Mouse (Mus musculus) stomach, postnatal 0 days (tissue): ENCODE data around the gene Auh. TPM values are rescaled to one million over a fixed set of nuclear protein-coding genes. Genes with fewer than 3 reads are reported as not detected.

Experiments used
- ATAC-seq: fragments of 200-750 bp; cut with Nextera tagmentation; 2 replicates; pipeline ENCODE4 v1.8.0; 2017; ENCODE audit not compliant: low FRiP score, low TSS enrichment
- DNase-seq: peaks from one replicate; pipeline ENCODE4 v3.0.0-alpha.2; 2016; ENCODE audit warnings: low spot score
- H3K27ac ChIP-seq: fragments of 300-500 bp; sonication (generic); replicated peaks from 2 replicates; pipeline ENCODE4 v1.5.1; 2014; ENCODE audit warnings: mild to moderate bottlenecking, control low read depth
- H3K27me3 ChIP-seq: fragments of 300-500 bp; sonication (generic); 2 replicates; pipeline ENCODE4 v1.6.1; 2014; ENCODE audit warnings: low read length; ENCODE audit not compliant: control insufficient read depth, insufficient read depth
- H3K36me3 ChIP-seq: fragments of 300-500 bp; sonication (generic); 2 replicates; pipeline ENCODE4 v1.6.1; 2014; ENCODE audit warnings: low read length, mixed read lengths; ENCODE audit not compliant: control insufficient read depth, insufficient read depth
- H3K4me1 ChIP-seq: fragments of 300-500 bp; sonication (generic); replicated peaks from 2 replicates; pipeline ENCODE4 v1.6.1; 2014; ENCODE audit warnings: antibody characterized with exemption; ENCODE audit not compliant: control insufficient read depth, insufficient read depth
- H3K4me2 ChIP-seq: fragments of 300-500 bp; sonication (generic); replicated peaks from 2 replicates; pipeline ENCODE4 v1.6.1; 2014; ENCODE audit warnings: low read depth, mild to moderate bottlenecking, control low read depth, moderate library complexity
- H3K4me3 ChIP-seq: fragments of 300-500 bp; sonication (generic); 2 replicates; pipeline ENCODE4 v1.5.1; 2014; ENCODE audit warnings: low read depth, low read length, control low read depth
- H3K9ac ChIP-seq: fragments of 300-500 bp; sonication (generic); 2 replicates; pipeline ENCODE4 v1.6.1; 2014; ENCODE audit warnings: mild to moderate bottlenecking, low read length, control low read depth, mixed read lengths
- H3K9me3 ChIP-seq: fragments of 300-500 bp; sonication (generic); 2 replicates; pipeline ENCODE4 v1.6.1; 2016; ENCODE audit warnings: low read length; ENCODE audit not compliant: control insufficient read depth
- CTCF ChIP-seq: IDR thresholded peaks from 2 replicates; pipeline ENCODE4 v1.5.1; 2016; ENCODE audit warnings: antibody characterized with exemption, low read depth, mild to moderate bottlenecking, moderate library complexity
- EP300 ChIP-seq: optimal IDR thresholded peaks from 2 replicates; pipeline ENCODE3; 2016; ENCODE audit warnings: antibody characterized with exemption
- WGBS: fragments of 180-500 bp; shearing (Covaris S2); extraction: QIAGEN DNeasy Blood & Tissue Kit; methylation state at CpG from one replicate; pipeline ENCODE4 v1.1.7; 2014; 5-methylcytosine and 5-hydroxymethylcytosine counted together
- polyA plus RNA-seq: library from polyadenylated mRNA; unstranded; fragments of >200 nt; fragmentation: Nextera tagmentation; extraction: Ambion mirVana; gene quantifications from 2 replicates; pipeline ENCODE4 v1.2.1, GENCODE M21; 2015

Gene Auh
- polyA plus RNA-seq, 1 experiment from 2014 or later: 41.4 TPM

GRCm38 (mm10) chr13:52875541-52876325 lies 53.7 kb downstream of the Auh start:
- Histone ChIP-seq H3K36me3 (no peaks in the 10 kb centered on the region), H3K27ac (no peak overlapping the region), H3K4me2 (no peak overlapping the region), H3K4me3 (no peak overlapping the region), H3K9ac (no peak overlapping the region), H3K9me3 (no peaks in the 10 kb centered on the region), H3K27me3 (no peaks in the 10 kb centered on the region), H3K4me1 (no peaks in the 10 kb centered on the region)
- ATAC-seq (no peak), DNase-seq (no peak)
- no peak for TF ChIP-seq EP300
- no peak for TF ChIP-seq CTCF
- 79% methylated on average over 25 of the region's 25 CpGs for WGBS

GRCm38 (mm10) chr13:52875089-52875488 lies 54.4 kb downstream of the Auh start:
- no peak for DNase-seq
- no peak overlapping the region for H3K4me3 ChIP-seq
- no peak overlapping the region for H3K4me2 ChIP-seq
- H3K9me3 ChIP-seq: no peaks in the 10 kb centered on the region
- TF ChIP-seq EP300: no peak
- no peak for TF ChIP-seq CTCF
- no peak overlapping the region for H3K27ac ChIP-seq
- no peaks in the 10 kb centered on the region for H3K27me3 ChIP-seq
- no peak overlapping the region for H3K9ac ChIP-seq
- no peak for ATAC-seq
- H3K36me3 ChIP-seq: no peaks in the 10 kb centered on the region
- 56% methylated on average over 6 of the region's 6 CpGs for WGBS
- no peaks in the 10 kb centered on the region for H3K4me1 ChIP-seq

- Histone ChIP-seq H3K27me3 (no peaks in the 10 kb centered on the region), H3K36me3 (no peaks in the 10 kb centered on the region), H3K4me3 (no peak overlapping the region), H3K9me3 (no peaks in the 10 kb centered on the region), H3K27ac (no peak overlapping the region), H3K9ac (no peak overlapping the region), H3K4me1 (no peaks in the 10 kb centered on the region), H3K4me2 (no peak overlapping the region)
- DNase-seq (no peak), ATAC-seq (no peak)
- WGBS: 67% methylated on average over 6 of the region's 6 CpGs
- TF ChIP-seq CTCF: no peak
- no peak for TF ChIP-seq EP300
Measured at GRCm38 (mm10) chr13:52874338-52874737, 55.1 kb downstream of the Auh start.

- H3K4me3 ChIP-seq: no peak overlapping the region
- no peak for TF ChIP-seq EP300
- H3K4me1 ChIP-seq: no peaks in the 10 kb centered on the region
- H3K27me3 ChIP-seq: no peaks in the 10 kb centered on the region
- no peak for DNase-seq
- no peaks in the 10 kb centered on the region for H3K36me3 ChIP-seq
- 54% methylated on average over 11 of the region's 11 CpGs for WGBS
- no peak overlapping the region for H3K27ac ChIP-seq
- no peak for ATAC-seq
- no peak overlapping the region for H3K9ac ChIP-seq
- H3K4me2 ChIP-seq: no peak overlapping the region
- no peaks in the 10 kb centered on the region for H3K9me3 ChIP-seq
Measured at GRCm38 (mm10) chr13:52873923-52874322, 55.6 kb downstream of the Auh start.

GRCm38 (mm10) chr13:52866005-52866792 lies 63.3 kb downstream of the Auh start:
- H3K4me3 ChIP-seq: no peak overlapping the region
- ATAC-seq (no peak), DNase-seq (no peak)
- H3K27ac ChIP-seq: peak overlapping the region; percentile 61; the same call in 1 of the 2 replicates
- no peaks in the 10 kb centered on the region for H3K27me3 ChIP-seq
- no peak overlapping the region for H3K4me2 ChIP-seq
- H3K36me3 ChIP-seq: no peaks in the 10 kb centered on the region
- no peaks in the 10 kb centered on the region; the same call in 1 of the 2 replicates for H3K4me1 ChIP-seq
- no peaks in the 10 kb centered on the region for H3K9me3 ChIP-seq
- WGBS: 41% methylated on average over 15 of the region's 15 CpGs
- no peak overlapping the region for H3K9ac ChIP-seq
- TF ChIP-seq CTCF: no peak
- TF ChIP-seq EP300: no peak

- Histone ChIP-seq H3K9ac (no peak overlapping the region), H3K27me3 (no peaks in the 10 kb centered on the region), H3K4me1 (no peaks in the 10 kb centered on the region; the same call in 1 of the 2 replicates), H3K4me2 (no peak overlapping the region), H3K36me3 (no peaks in the 10 kb centered on the region), H3K4me3 (no peak overlapping the region), H3K27ac (no peak overlapping the region), H3K9me3 (no peaks in the 10 kb centered on the region)
- no peak for ATAC-seq
- 91% methylated on average over 8 of the region's 8 CpGs for WGBS
- no peak for DNase-seq
- TF ChIP-seq EP300 (no peak), CTCF (no peak)
Measured at GRCm38 (mm10) chr13:52863436-52863835, 66.0 kb downstream of the Auh start.
